Mouse (Mus musculus): ENCODE measurements at regions not wholly inside any gene's neighbourhood (a gene's known extent, or its start where the extent isn't known, plus 50 kb on each side); places are given as distances from the start of the nearest gene placed in this dataset.

DNA sequence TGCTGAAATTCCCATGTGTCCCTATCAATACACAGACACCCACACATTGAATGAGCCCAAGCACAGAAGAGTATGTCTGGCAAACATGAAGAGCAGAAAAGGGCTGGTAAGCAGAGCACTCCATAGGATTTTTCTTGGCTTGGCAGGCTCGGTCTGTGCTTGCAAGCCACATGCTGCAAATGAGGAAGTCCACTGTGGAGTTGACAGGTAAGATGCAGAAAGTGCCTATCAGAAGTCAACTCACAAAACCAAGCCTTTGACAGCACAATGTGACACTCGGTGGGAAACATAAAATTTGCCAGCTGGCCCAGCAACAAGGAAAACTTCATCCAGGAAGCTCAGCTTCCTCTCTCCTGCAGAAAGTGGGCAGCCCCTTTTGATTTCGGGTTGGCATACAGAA, 722.7 kb downstream of the 1700064H15Rik start:
- Histone ChIP-seq H3K4me1 (ENCODE audit: control insufficient read depth, insufficient read depth, low read length) (no peaks in the 10 kb centered on the region), H3K79me2 (replicated peaks; ENCODE audit: control insufficient read depth, insufficient read depth, low read length) (no peaks in the 10 kb centered on the region), H3K27ac (no peak overlapping the region), H3K36me3 (ENCODE audit: control insufficient read depth, insufficient read depth, low read length) (no peaks in the 10 kb centered on the region), H3K27me3 (ENCODE audit: control insufficient read depth, insufficient read depth, low read length) (no peaks in the 10 kb centered on the region), H3K4me3 (no peak overlapping the region), H3K9ac (ENCODE audit: low read depth, low read length) (no peak overlapping the region)
- TF ChIP-seq EP300 (IDR thresholded peaks at IDR 0.05; ENCODE audit: insufficient read depth, low read depth, low read length) (no peak), POLR2A (IDR thresholded peaks at IDR 0.05; ENCODE audit: insufficient read depth, low read depth, low read length) (no peak), CTCF (IDR thresholded peaks at IDR 0.05) (no peak)
- intact Hi-C loops (cut with DNase I): no loop called here
- 31% methylated on average over 3 of the region's 3 CpGs for WGBS
- DNase-seq: no peak

DNA sequence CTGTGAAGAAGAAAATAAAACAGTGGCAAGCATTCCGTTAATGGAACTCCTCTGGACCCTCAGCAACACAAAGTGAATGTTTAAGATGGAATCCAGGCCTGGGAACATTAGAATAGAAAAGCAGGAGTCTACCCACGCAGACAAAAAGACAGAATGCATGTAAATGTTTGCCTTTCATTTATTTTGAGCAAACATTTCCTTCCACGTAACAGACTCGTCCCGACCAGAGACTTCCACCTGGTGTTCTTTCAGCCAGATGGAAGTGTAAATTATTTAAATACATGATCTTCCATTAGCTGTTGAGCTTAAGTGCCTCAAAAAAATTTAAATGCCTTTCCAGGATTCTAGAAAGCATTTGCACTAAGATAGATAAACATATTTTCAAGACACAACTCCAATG, 722.3 kb downstream of the 1700064H15Rik start:
- Histone ChIP-seq H3K27me3 (ENCODE audit: control insufficient read depth, insufficient read depth, low read length) (no peaks in the 10 kb centered on the region), H3K4me1 (ENCODE audit: control insufficient read depth, insufficient read depth, low read length) (no peaks in the 10 kb centered on the region), H3K4me3 (no peak overlapping the region), H3K9ac (ENCODE audit: low read depth, low read length) (no peak overlapping the region), H3K27ac (no peak overlapping the region), H3K36me3 (ENCODE audit: control insufficient read depth, insufficient read depth, low read length) (no peaks in the 10 kb centered on the region), H3K79me2 (replicated peaks; ENCODE audit: control insufficient read depth, insufficient read depth, low read length) (no peaks in the 10 kb centered on the region)
- no peak for TF ChIP-seq POLR2A (IDR thresholded peaks at IDR 0.05; ENCODE audit: insufficient read depth, low read depth, low read length)
- no peak for TF ChIP-seq CTCF (IDR thresholded peaks at IDR 0.05)
- TF ChIP-seq EP300 (IDR thresholded peaks at IDR 0.05; ENCODE audit: insufficient read depth, low read depth, low read length): no peak
- intact Hi-C loops (cut with DNase I): no loop called here
- no peak for DNase-seq
- WGBS: 48% methylated on average over 5 of the region's 5 CpGs

- Histone ChIP-seq H3K36me3 (ENCODE audit: control insufficient read depth, insufficient read depth, low read length) (no peaks in the 10 kb centered on the region), H3K27me3 (ENCODE audit: control insufficient read depth, insufficient read depth, low read length) (no peaks in the 10 kb centered on the region), H3K79me2 (replicated peaks; ENCODE audit: control insufficient read depth, insufficient read depth, low read length) (no peaks in the 10 kb centered on the region), H3K9ac (ENCODE audit: low read depth, low read length) (no peak overlapping the region), H3K27ac (no peak overlapping the region), H3K4me1 (ENCODE audit: control insufficient read depth, insufficient read depth, low read length) (no peaks in the 10 kb centered on the region), H3K4me3 (no peak overlapping the region)
- intact Hi-C loops (cut with DNase I): no loop called here
- no peak for DNase-seq
- TF ChIP-seq POLR2A (IDR thresholded peaks at IDR 0.05; ENCODE audit: insufficient read depth, low read depth, low read length) (no peak), EP300 (IDR thresholded peaks at IDR 0.05; ENCODE audit: insufficient read depth, low read depth, low read length) (no peak)
- 69% methylated on average over 1 of the region's 1 CpGs for WGBS
Measured at GRCm38 (mm10) chr3:18908737-18909136, 719.7 kb downstream of the 1700064H15Rik start.

DNA sequence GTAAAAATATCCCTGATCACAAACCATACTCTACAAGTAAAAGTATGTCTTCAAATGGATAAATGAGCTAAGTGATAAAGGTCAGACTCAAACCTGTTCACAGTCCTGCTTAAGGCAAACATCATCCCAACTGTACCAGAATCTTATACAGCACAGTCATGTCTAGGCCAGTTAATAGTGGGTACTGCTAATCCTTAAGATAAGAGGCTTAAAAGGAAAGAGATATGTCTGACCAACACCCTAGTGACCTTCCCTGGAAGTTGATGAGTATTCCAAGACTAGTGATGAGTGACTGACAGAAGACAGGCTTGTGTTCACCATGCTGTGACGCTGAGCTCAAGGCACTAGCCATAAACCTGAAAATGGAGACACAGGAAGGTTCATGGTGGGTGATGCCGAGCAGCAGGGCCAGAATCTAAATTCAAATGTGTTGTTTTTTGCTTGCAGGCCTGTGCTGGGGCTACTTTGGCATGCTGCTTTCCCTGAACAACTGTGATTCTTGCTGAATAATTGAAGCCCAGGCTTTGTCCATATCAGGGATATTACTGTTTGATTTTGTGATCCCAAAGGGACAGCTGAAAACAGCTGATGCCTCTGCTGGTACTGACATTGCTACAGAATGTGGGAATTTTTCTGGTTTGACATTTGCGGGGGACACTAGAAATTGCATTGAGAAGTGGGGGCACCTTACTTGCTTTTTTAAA, 699.9 kb downstream of the 1700064H15Rik start:
- H3K4me1 ChIP-seq (ENCODE audit: control insufficient read depth, insufficient read depth, low read length): no peaks in the 10 kb centered on the region
- H3K27me3 ChIP-seq (ENCODE audit: control insufficient read depth, insufficient read depth, low read length): no peaks in the 10 kb centered on the region
- H3K9ac ChIP-seq (ENCODE audit: low read depth, low read length): no peak overlapping the region
- no peaks in the 10 kb centered on the region for H3K36me3 ChIP-seq (ENCODE audit: control insufficient read depth, insufficient read depth, low read length)
- no peak overlapping the region for H3K27ac ChIP-seq
- no peak for TF ChIP-seq CTCF (IDR thresholded peaks at IDR 0.05)
- TF ChIP-seq EP300 (IDR thresholded peaks at IDR 0.05; ENCODE audit: insufficient read depth, low read depth, low read length): no peak
- TF ChIP-seq POLR2A (IDR thresholded peaks at IDR 0.05; ENCODE audit: insufficient read depth, low read depth, low read length): no peak
- intact Hi-C loops (cut with DNase I): no loop called here
- H3K79me2 ChIP-seq (replicated peaks; ENCODE audit: control insufficient read depth, insufficient read depth, low read length): no peaks in the 10 kb centered on the region
- DNase-seq: no peak
- WGBS: 53% methylated on average over 3 of the region's 3 CpGs
- H3K4me3 ChIP-seq: no peak overlapping the region

DNA sequence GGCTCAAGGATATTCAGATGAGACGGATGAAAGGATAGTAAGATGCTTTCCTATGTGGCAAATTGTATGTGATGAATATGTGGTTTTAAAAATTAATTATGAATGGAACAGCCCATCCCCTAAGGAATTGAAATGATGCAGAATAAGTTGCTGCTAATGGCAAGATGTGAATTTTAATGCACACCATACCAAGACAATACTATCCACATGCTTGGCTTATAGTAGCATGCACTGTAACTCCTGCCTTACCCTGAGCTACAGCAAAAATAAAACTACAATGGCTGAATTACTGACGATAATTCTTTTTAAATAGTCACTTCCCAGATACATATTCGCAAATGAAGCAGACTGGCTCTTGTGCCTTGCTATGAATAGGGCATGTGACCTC, 699.4 kb downstream of the 1700064H15Rik start:
- Histone ChIP-seq H3K27ac (no peak overlapping the region), H3K79me2 (replicated peaks; ENCODE audit: control insufficient read depth, insufficient read depth, low read length) (no peaks in the 10 kb centered on the region), H3K4me3 (no peak overlapping the region), H3K4me1 (ENCODE audit: control insufficient read depth, insufficient read depth, low read length) (no peaks in the 10 kb centered on the region), H3K27me3 (ENCODE audit: control insufficient read depth, insufficient read depth, low read length) (no peaks in the 10 kb centered on the region), H3K36me3 (ENCODE audit: control insufficient read depth, insufficient read depth, low read length) (no peaks in the 10 kb centered on the region), H3K9ac (ENCODE audit: low read depth, low read length) (no peak overlapping the region)
- WGBS: 83% methylated on average over 3 of the region's 3 CpGs
- TF ChIP-seq EP300 (IDR thresholded peaks at IDR 0.05; ENCODE audit: insufficient read depth, low read depth, low read length): no peak
- no peak for TF ChIP-seq CTCF (IDR thresholded peaks at IDR 0.05)
- TF ChIP-seq POLR2A (IDR thresholded peaks at IDR 0.05; ENCODE audit: insufficient read depth, low read depth, low read length): no peak
- DNase-seq: no peak
- intact Hi-C loops (cut with DNase I): no loop called here

DNA sequence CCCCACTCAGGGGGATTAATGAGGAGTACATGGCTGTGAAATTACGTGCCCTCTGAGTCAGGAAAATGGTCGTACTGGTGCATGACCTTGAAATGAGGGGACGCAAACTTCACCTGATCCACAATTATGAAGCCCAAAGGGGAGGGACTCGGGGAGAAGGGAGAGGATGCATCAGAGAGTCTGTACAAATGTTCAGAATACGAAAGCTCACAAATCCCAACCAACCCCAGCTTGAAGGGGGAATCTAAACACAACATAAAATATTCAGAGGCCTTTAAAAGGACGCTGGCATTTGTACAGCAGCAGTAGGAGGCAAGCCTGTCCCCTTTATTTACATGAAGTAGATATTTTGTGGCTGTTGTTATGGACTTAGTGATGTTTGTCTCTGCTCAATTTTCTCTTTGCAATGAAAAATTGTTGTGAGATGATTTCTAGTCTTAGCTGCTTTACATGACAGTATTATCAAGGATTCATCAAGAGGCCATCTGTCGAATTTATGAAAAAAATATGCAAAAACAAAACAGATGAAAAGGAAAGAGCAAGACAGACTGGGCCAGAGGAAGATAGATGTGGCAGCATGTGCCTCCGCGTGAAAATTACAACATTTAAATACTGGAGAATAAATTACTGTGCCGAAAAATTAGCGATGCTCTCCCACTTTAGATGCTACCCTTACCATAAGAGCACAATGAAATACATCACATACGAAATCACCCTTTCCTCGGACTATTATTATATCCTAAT, 695.3 kb downstream of the 1700064H15Rik start:
- Histone ChIP-seq H3K27me3 (ENCODE audit: control insufficient read depth, insufficient read depth, low read length) (no peaks in the 10 kb centered on the region), H3K36me3 (ENCODE audit: control insufficient read depth, insufficient read depth, low read length) (no peaks in the 10 kb centered on the region), H3K4me1 (ENCODE audit: control insufficient read depth, insufficient read depth, low read length) (no peaks in the 10 kb centered on the region), H3K27ac (no peak overlapping the region), H3K79me2 (replicated peaks; ENCODE audit: control insufficient read depth, insufficient read depth, low read length) (no peaks in the 10 kb centered on the region), H3K9ac (ENCODE audit: low read depth, low read length) (no peak overlapping the region), H3K4me3 (no peak overlapping the region)
- no peak for DNase-seq
- 76% methylated on average over 13 of the region's 13 CpGs for WGBS
- TF ChIP-seq POLR2A (IDR thresholded peaks at IDR 0.05; ENCODE audit: insufficient read depth, low read depth, low read length) (no peak), EP300 (IDR thresholded peaks at IDR 0.05; ENCODE audit: insufficient read depth, low read depth, low read length) (no peak), CTCF (IDR thresholded peaks at IDR 0.05) (no peak)
- intact Hi-C loops (cut with DNase I): no loop called here
